Mouse (Mus musculus) heart, adult 2 months (tissue): Measurements from ENCODE around the gene Zkscan17. TPM values are rescaled to one million over a fixed set of nuclear protein-coding genes. Genes with fewer than 3 reads are reported as not detected.
A peak's percentile ranks its signal among the peaks of the same experiment; 100 is the strongest.

ENCODE experiments used
- DNase-seq, 2 experiments: peaks; one replicate each; pipeline ENCODE4 v3.0.0; 2021
- H3K27ac ChIP-seq: fragments of 200-600 bp; 2 replicates; pipeline ENCODE4 v1.8.1; 2022
- H3K27me3 ChIP-seq: fragments of 200-500 bp; 2 replicates; pipeline ENCODE4 v1.6.1; 2012; ENCODE audit warnings: mild to moderate bottlenecking, low read length, inconsistent platforms, mixed read lengths; ENCODE audit not compliant: control insufficient read depth, insufficient read depth
- H3K36me3 ChIP-seq: fragments of 200-500 bp; 2 replicates; pipeline ENCODE4 v1.6.1; 2012; ENCODE audit warnings: low read length, inconsistent platforms; ENCODE audit not compliant: control insufficient read depth, insufficient read depth
- H3K4me1 ChIP-seq: fragments of 200-500 bp; 2 replicates; pipeline ENCODE4 v1.6.1; 2011; ENCODE audit warnings: low read length; ENCODE audit not compliant: control insufficient read depth, insufficient read depth
- H3K4me3 ChIP-seq: fragments of 200-600 bp; 2 replicates; pipeline ENCODE4 v1.8.1; 2022
- H3K79me2 ChIP-seq: fragments of 200-500 bp; replicated peaks from 2 replicates; pipeline ENCODE4 v1.6.1; 2012; ENCODE audit warnings: mild to moderate bottlenecking, inconsistent platforms, low read length, moderate library complexity, mixed read lengths; ENCODE audit not compliant: control insufficient read depth, insufficient read depth
- H3K9ac ChIP-seq: fragments of 200-500 bp; 2 replicates; pipeline ENCODE4 v1.6.1; 2012; ENCODE audit warnings: low read depth, mild to moderate bottlenecking, control low read depth, inconsistent platforms, low read length, mixed read lengths
- CTCF ChIP-seq: fragments of 200-600 bp; IDR thresholded peaks from 2 replicates; pipeline ENCODE4 v1.8.1; 2022; ENCODE audit warnings: antibody characterized with exemption, mild to moderate bottlenecking, moderate library complexity
- EP300 ChIP-seq: fragments of 200-500 bp; IDR thresholded peaks from 2 replicates; pipeline ENCODE4 v1.6.1; 2011; ENCODE audit warnings: low read depth, low read length, control low read depth; ENCODE audit not compliant: insufficient read depth
- POLR2A ChIP-seq: fragments of 200-500 bp; IDR thresholded peaks from 2 replicates; pipeline ENCODE4 v1.6.1; 2011; ENCODE audit warnings: mild to moderate bottlenecking, low read depth, low read length, control low read depth; ENCODE audit not compliant: insufficient read depth
- WGBS: fragments of 180-500 bp; shearing (Covaris S2); methylation state at CpG from one replicate; pipeline ENCODE4 v1.1.7; 2018; 5-methylcytosine and 5-hydroxymethylcytosine counted together
- intact Hi-C: fragments of 180-260 bp; cut with DNase I; formaldehyde crosslinking; loops from one replicate; pipeline ENCODE4 v1.15.1; 2025
- polyA plus RNA-seq: library from polyadenylated mRNA; depleted of rRNA; stranded (reverse); fragments of >200 nt; gene quantifications from 2 replicates; pipeline ENCODE4 v1.2.3, GENCODE M21; 2012
- total RNA-seq, 2 experiments: library from RNA; stranded (reverse); gene quantifications; 2 replicates each; pipeline ENCODE4 v1.2.3; 2021

Gene Zkscan17
- total and polyA plus RNA-seq, 3 experiments, result 7.8 to 14.8 (median 11.7) TPM

GRCm38 (mm10) chr11:59483212-59483611 is 43.3 kb downstream of the Zkscan17 start:
- intact Hi-C loops, result loop anchor here (1.0 to 5.0 kb wide), 3 partner anchors 175 to 246 kb away; no protein-coding TSS in a partner anchor
- no peaks in the 10 kb centered on the region for H3K36me3 ChIP-seq
- WGBS, result 4% methylated on average over 2 of the region's 2 CpGs
- no peaks in the 10 kb centered on the region for H3K27me3 ChIP-seq
- H3K27ac ChIP-seq, result no peak overlapping the region
- no peaks in the 10 kb centered on the region for H3K79me2 ChIP-seq
- no peaks in the 10 kb centered on the region for H3K4me1 ChIP-seq
- H3K4me3 ChIP-seq, result no peak overlapping the region
- no peak overlapping the region for H3K9ac ChIP-seq
- DNase-seq, result peak in 1 of 2 experiments; percentile 36
- TF ChIP-seq EP300, result no peak
- TF ChIP-seq POLR2A, result no peak
- TF ChIP-seq CTCF, result peak; percentile 78

- Histone ChIP-seq H3K4me3 (no peak overlapping the region), H3K27me3 (no peaks in the 10 kb centered on the region), H3K79me2 (no peaks in the 10 kb centered on the region), H3K27ac (no peak overlapping the region), H3K36me3 (no peaks in the 10 kb centered on the region), H3K9ac (no peak overlapping the region), H3K4me1 (no peaks in the 10 kb centered on the region; the same call in 1 of the 2 replicates)
- no peak for DNase-seq
- no peak for TF ChIP-seq CTCF
- TF ChIP-seq POLR2A, result no peak
- TF ChIP-seq EP300, result no peak
- intact Hi-C loops, result no loop called here
- 66% methylated on average over 6 of the region's 6 CpGs for WGBS
These were observed 49.3 kb downstream of the Zkscan17 start for GRCm38 (mm10) chr11:59477240-59477639.

GRCm38 (mm10) chr11:59472326-59472677 is 54.2 kb downstream of the Zkscan17 start, which contains the start of gene Zfp867:
Gene Zfp867, minus strand, starts transcription at chr11:59472474.
- TF ChIP-seq POLR2A (peak; percentile 88), CTCF (no peak), EP300 (0 out of 2 replicates have a peak, but pooled peaks have one; percentile 9)
- peak within 1 kb of the TSS; percentile 56 for H3K4me3 ChIP-seq
- WGBS, result under 1% methylated on average over 19 of the region's 19 CpGs
- H3K79me2 ChIP-seq, result peaks cover 2% of the 10 kb centered on the region
- no peaks in the 10 kb centered on the region for H3K36me3 ChIP-seq
- H3K27ac ChIP-seq, result peak within 1 kb of the TSS; percentile 78
- H3K27me3 ChIP-seq, result no peaks in the 10 kb centered on the region
- peak; percentile 85 to 88 for DNase-seq
- peak within 1 kb of the TSS; percentile 87 for H3K9ac ChIP-seq
- peaks cover 3% of the 10 kb centered on the region; the same call in 1 of the 2 replicates for H3K4me1 ChIP-seq
- intact Hi-C loops, result no loop called here

- WGBS, result 4% methylated on average over 37 of the region's 37 CpGs
- Histone ChIP-seq H3K9ac (peak overlapping the region; percentile 87), H3K4me3 (peak overlapping the region; percentile 56), H3K27me3 (no peaks in the 10 kb centered on the region), H3K27ac (peak overlapping the region; percentile 78), H3K36me3 (no peaks in the 10 kb centered on the region), H3K4me1 (peaks cover 3% of the 10 kb centered on the region; the same call in 1 of the 2 replicates), H3K79me2 (peaks cover 2% of the 10 kb centered on the region)
- intact Hi-C loops, result no loop called here
- TF ChIP-seq CTCF (no peak), POLR2A (no peak), EP300 (no peak)
- no peak for DNase-seq
These were observed 54.9 kb downstream of the Zkscan17 start for GRCm38 (mm10) chr11:59471413-59472325.

GRCm38 (mm10) chr11:59460459-59460858 is 66.1 kb downstream of the Zkscan17 start:
- WGBS, result 98% methylated on average over 2 of the region's 2 CpGs
- Histone ChIP-seq H3K9ac (no peak overlapping the region), H3K27me3 (no peaks in the 10 kb centered on the region), H3K4me3 (no peak overlapping the region), H3K4me1 (peaks cover 4% of the 10 kb centered on the region; the same call in 1 of the 2 replicates), H3K36me3 (peaks cover 5% of the 10 kb centered on the region), H3K27ac (no peak overlapping the region), H3K79me2 (no peaks in the 10 kb centered on the region)
- TF ChIP-seq CTCF (no peak), EP300 (no peak), POLR2A (no peak)
- no peak for DNase-seq
- intact Hi-C loops, result no loop called here

- H3K4me3 ChIP-seq, result no peak overlapping the region
- peaks cover 4% of the 10 kb centered on the region; the same call in 1 of the 2 replicates for H3K4me1 ChIP-seq
- WGBS, result 15% methylated on average over 5 of the region's 5 CpGs
- H3K79me2 ChIP-seq, result no peaks in the 10 kb centered on the region
- intact Hi-C loops, result no loop called here
- no peak overlapping the region for H3K9ac ChIP-seq
- peak; percentile 41; the same call in 1 of the 2 replicates for TF ChIP-seq POLR2A
- no peak for TF ChIP-seq CTCF
- peak; percentile 85 for TF ChIP-seq EP300
- H3K36me3 ChIP-seq, result peaks cover 5% of the 10 kb centered on the region
- peak overlapping the region; percentile 61 for H3K27ac ChIP-seq
- no peaks in the 10 kb centered on the region for H3K27me3 ChIP-seq
- DNase-seq, result peak; percentile 36 to 76
These were observed 67.6 kb downstream of the Zkscan17 start for GRCm38 (mm10) chr11:59458973-59459372.
